Mouse (Mus musculus) megakaryocyte, embryonic 14.5 days (primary cell): ENCODE results near the gene Col6a6. TPM values are rescaled to one million over a fixed set of nuclear protein-coding genes. Genes with fewer than 3 reads are reported as not detected.

Experiments used
- H3K27me3 ChIP-seq: replicated peaks from 2 replicates; pipeline ENCODE3; 2012; ENCODE audit warnings: inconsistent platforms
- H3K36me3 ChIP-seq: replicated peaks from 2 replicates; pipeline ENCODE3; 2012; ENCODE audit warnings: low read length, inconsistent platforms, mixed read lengths
- H3K4me1 ChIP-seq: 2 replicates; pipeline ENCODE4 v1.6.1; 2012; ENCODE audit warnings: inconsistent platforms
- H3K4me3 ChIP-seq: replicated peaks from 2 replicates; pipeline ENCODE3; 2012; ENCODE audit warnings: moderate library complexity, mild to moderate bottlenecking, inconsistent platforms
- H3K9me3 ChIP-seq: 2 replicates; pipeline ENCODE4 v1.6.1; 2012; ENCODE audit warnings: inconsistent platforms
- FLI1 ChIP-seq: IDR thresholded peaks from 2 replicates; pipeline ENCODE4 v1.6.1; 2012; ENCODE audit warnings: low read length, inconsistent platforms, mixed read lengths
- GATA1 ChIP-seq: IDR thresholded peaks from 3 replicates; pipeline ENCODE4 v1.6.1; 2012; ENCODE audit warnings: mixed read lengths, low read length, inconsistent platforms, borderline replicate concordance
- polyA plus RNA-seq: library from polyadenylated mRNA; stranded (reverse); fragments of >175 nt; gene quantifications from 2 replicates; pipeline ENCODE4 v1.2.3, GENCODE M21; 2012; ENCODE audit warnings: low replicate concordance; ENCODE audit not compliant: insufficient read depth

Gene Col6a6
- polyA plus RNA-seq, 1 experiment = 0.12 TPM

DNA sequence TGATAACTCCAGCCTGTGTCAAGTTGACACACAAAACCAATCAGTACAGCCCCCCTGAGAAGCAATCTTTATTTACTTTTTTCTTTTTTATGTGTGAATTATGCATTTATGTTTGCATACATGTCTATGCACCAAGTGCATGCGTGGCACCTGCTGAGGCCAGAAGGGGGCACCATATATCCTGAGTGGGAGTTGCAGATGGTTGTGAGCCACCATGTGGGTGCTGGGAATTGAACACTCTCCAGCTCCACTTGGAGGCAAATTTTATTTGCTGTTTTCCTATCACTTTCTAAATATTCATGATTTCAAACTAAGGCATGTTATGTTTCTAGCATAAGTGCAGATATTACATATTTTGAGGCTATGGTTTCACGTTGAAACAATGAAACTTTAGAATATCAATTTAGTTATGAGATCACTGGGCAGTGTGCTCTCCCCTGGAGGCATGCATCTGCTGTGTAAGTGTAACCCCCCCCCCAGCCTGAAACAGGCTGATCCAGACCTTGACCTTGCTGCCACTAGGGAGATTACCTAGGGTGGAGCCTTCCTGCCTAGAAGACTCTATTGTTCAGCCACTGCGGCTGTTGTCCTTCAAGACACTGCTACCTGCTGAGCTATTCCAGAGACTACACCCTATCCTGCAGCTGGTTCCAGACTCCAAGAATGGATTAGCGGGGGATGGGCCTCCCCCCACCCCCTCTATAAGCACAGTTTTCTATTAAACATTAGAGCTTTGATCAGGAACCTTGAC is 10.6 kb upstream of the Col6a6 start:
- Histone ChIP-seq H3K4me1 (no peaks in the 10 kb centered on the region), H3K4me3 (no peak overlapping the region), H3K27me3 (no peaks in the 10 kb centered on the region), H3K9me3 (peaks cover 13% of the 10 kb centered on the region), H3K36me3 (no peaks in the 10 kb centered on the region)
- TF ChIP-seq FLI1 = no peak

GRCm38 (mm10) chr9:105835587-105835986 is 7.6 kb upstream of the Col6a6 start:
- TF ChIP-seq FLI1 = no peak
- TF ChIP-seq GATA1 = no peak
- Histone ChIP-seq H3K4me3 (no peak overlapping the region), H3K36me3 (no peaks in the 10 kb centered on the region)

DNA sequence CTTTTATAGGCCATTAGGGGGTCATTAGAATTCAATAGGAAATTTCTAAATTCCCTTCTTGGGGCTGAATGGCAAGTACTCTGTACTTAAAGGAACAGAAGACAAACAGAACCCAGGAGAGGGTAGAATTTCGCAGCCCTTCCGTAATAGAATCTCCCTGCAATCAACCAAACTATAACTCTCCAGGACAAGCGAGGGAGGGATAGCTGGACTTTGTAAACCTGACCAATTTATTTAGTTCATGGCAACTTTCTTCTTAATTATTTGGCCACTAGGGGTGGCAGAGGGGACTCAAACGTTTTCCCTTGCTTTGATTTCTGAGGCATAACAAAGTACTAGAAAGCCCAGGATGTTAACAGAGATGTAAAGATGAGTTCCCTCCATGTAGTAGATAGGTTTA is 6.8 kb upstream of the Col6a6 start:
- H3K9me3 ChIP-seq = peaks cover 11% of the 10 kb centered on the region
- H3K4me3 ChIP-seq = no peak overlapping the region
- H3K4me1 ChIP-seq = no peaks in the 10 kb centered on the region
- no peak for TF ChIP-seq GATA1
- TF ChIP-seq FLI1 = no peak
- no peaks in the 10 kb centered on the region for H3K36me3 ChIP-seq
- H3K27me3 ChIP-seq = no peaks in the 10 kb centered on the region

More at GRCm38 (mm10) chr9:105835587-105835986, 7.6 kb upstream of the Col6a6 start:
- Histone ChIP-seq H3K27me3 (no peaks in the 10 kb centered on the region), H3K4me1 (no peaks in the 10 kb centered on the region), H3K9me3 (peaks cover 11% of the 10 kb centered on the region)

DNA sequence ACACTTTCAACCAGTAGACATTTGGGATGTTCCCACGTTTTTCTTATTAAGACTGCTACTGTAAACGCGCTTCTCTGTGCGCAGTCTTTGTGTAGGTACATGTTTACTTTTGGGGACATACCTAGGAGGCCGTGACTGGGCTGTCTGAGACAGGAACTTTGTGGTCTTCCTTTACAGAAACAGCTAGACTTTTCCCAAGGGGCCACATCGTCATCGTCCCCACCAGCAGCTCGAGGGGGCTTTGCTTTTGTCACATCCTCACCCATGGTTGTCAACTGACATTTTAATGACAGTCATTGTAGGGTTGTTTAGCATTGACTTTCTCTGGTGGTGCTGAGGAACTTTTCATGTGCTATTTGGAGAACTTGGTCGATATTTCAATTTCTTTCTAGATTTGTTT is 3.3 kb upstream of the Col6a6 start:
- Histone ChIP-seq H3K36me3 (no peaks in the 10 kb centered on the region), H3K9me3 (peaks cover 3% of the 10 kb centered on the region; the same call in 1 of the 2 replicates), H3K4me3 (no peak overlapping the region), H3K4me1 (no peaks in the 10 kb centered on the region), H3K27me3 (peaks cover 5% of the 10 kb centered on the region)
- TF ChIP-seq GATA1 (no peak), FLI1 (no peak)

- H3K36me3 ChIP-seq = no peaks in the 10 kb centered on the region
- no peaks in the 10 kb centered on the region for H3K9me3 ChIP-seq
- no peak overlapping the region for H3K4me3 ChIP-seq
- peaks cover 5% of the 10 kb centered on the region for H3K27me3 ChIP-seq
- H3K4me1 ChIP-seq = no peaks in the 10 kb centered on the region
- no peak for TF ChIP-seq GATA1
- no peak for TF ChIP-seq FLI1
Observed at GRCm38 (mm10) chr9:105827076-105827647, 798 bp downstream of the Col6a6 start.

- Histone ChIP-seq H3K27me3 (no peaks in the 10 kb centered on the region), H3K4me3 (no peak overlapping the region)
- TF ChIP-seq GATA1 (no peak), FLI1 (no peak)
Observed at GRCm38 (mm10) chr9:105820711-105821110, 7.2 kb downstream of the Col6a6 start.

GRCm38 (mm10) chr9:105819155-105819709 is 8.7 kb downstream of the Col6a6 start:
- no peaks in the 10 kb centered on the region for H3K4me1 ChIP-seq
- no peaks in the 10 kb centered on the region for H3K36me3 ChIP-seq
- H3K9me3 ChIP-seq = no peaks in the 10 kb centered on the region
- H3K4me3 ChIP-seq = no peak overlapping the region
- H3K27me3 ChIP-seq = no peaks in the 10 kb centered on the region
- TF ChIP-seq GATA1 (no peak), FLI1 (no peak)

More at GRCm38 (mm10) chr9:105820711-105821110, 7.2 kb downstream of the Col6a6 start:
- H3K9me3 ChIP-seq = no peaks in the 10 kb centered on the region
- no peaks in the 10 kb centered on the region for H3K36me3 ChIP-seq
- H3K4me1 ChIP-seq = no peaks in the 10 kb centered on the region

DNA sequence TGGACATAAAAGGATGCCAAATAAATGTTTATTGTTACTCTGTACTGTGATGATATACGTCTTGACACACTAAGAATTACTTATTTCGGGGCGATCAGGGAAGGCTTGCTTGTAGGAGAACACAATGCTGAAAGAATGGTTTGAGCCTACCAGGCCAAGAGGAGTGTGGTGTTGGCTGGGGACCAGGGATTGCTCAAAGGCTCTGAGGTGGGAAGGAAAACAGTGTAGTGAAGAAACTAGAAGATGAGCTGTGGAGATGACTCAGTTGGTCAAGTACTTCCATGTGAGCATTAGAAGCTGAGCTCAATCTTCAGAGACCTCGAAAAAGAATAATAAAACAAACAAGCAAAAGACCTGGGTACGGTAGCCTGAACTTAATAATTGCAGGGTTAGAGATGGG is 13.5 kb downstream of the Col6a6 start:
- TF ChIP-seq FLI1 (no peak), GATA1 (no peak)
- no peaks in the 10 kb centered on the region for H3K9me3 ChIP-seq
- H3K4me3 ChIP-seq = no peak overlapping the region

DNA sequence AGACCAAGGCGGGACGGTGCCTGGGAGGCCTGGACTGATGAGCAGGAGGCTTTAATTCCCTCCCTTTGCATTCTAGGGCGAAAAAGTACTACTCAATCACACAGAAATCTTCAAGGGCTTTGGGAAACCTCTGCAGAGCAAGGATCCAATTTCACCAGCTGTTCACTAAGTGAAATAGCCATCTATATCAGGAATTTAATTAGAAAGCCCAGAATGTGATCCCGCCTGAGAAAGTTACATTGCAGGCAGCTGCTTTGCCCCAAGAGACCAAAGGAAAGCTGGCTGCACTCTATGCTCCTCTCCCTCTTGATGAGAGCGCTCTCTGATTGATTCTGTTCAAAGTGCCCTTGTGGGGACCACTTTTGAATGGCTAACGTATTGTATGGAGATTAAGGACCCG is 16.5 kb downstream of the Col6a6 start:
- TF ChIP-seq FLI1 = no peak
- no peak for TF ChIP-seq GATA1
- Histone ChIP-seq H3K4me3 (no peak overlapping the region), H3K4me1 (no peaks in the 10 kb centered on the region), H3K27me3 (no peaks in the 10 kb centered on the region), H3K9me3 (no peaks in the 10 kb centered on the region), H3K36me3 (no peaks in the 10 kb centered on the region)

More for the DNA sequence above, 13.5 kb downstream of the Col6a6 start:
- H3K27me3 ChIP-seq = no peaks in the 10 kb centered on the region
- no peaks in the 10 kb centered on the region for H3K4me1 ChIP-seq
- no peaks in the 10 kb centered on the region for H3K36me3 ChIP-seq

DNA sequence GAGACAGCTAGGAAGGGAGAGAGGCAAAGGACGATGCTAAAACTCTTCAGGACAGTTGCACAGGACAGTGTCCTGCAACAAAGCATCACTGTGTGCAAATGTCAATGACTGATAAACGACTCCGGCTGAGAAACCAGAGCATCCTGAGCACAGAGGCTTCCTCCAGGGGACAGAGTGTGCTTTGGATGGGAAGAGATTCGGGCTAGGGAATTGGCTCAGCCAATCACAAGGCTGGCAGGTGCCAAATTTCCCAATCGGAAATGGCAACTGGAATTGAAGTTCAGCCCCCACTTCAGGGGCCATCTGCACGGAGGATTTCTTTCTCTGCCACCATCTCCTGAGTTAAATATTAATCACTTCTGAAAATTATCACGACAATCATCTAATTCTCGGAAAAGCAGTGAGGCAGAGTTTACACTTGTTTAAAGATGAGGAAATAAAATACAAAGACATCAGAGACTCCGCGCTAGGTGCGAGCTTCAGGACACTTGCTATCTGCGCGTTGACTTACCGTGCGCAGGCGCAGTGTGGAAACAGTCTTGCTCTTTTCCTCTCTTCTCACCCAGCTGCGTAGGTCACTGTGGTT is 18.9 kb downstream of the Col6a6 start:
- Histone ChIP-seq H3K36me3 (no peaks in the 10 kb centered on the region), H3K9me3 (no peaks in the 10 kb centered on the region), H3K4me3 (no peak overlapping the region), H3K4me1 (no peaks in the 10 kb centered on the region), H3K27me3 (no peaks in the 10 kb centered on the region)
- TF ChIP-seq GATA1 (no peak), FLI1 (no peak)
